Mouse (Mus musculus): ENCODE measurements at regions not wholly inside any gene's neighbourhood (a gene's known extent, or its start where the extent isn't known, plus 50 kb on each side); places are given as distances from the start of the nearest gene placed in this dataset.

GRCm38 (mm10) chr14:120146312-120146711, 104.1 kb upstream of the Oxgr1 start:
- TF ChIP-seq POLR2A (IDR thresholded peaks at IDR 0.05; ENCODE audit: low read depth, low read length) (no peak), CTCF (IDR thresholded peaks at IDR 0.05; ENCODE audit: extremely low read depth, insufficient read depth, insufficient read length, insufficient replicate concordance) (no peak)

Measured in spleen, adult 2 months (tissue).